Mouse (Mus musculus): Measurements from ENCODE around the gene Eif2ak3. TPM values are rescaled to one million over a fixed set of nuclear protein-coding genes. Genes with fewer than 3 reads are reported as not detected.

The Eif2ak3 gene
- total RNA-seq, 2 experiments from 2014 or later = 4.9 to 5.9 TPM

GRCm38 (mm10) chr6:70903689-70904088 lies 59.4 kb downstream of the Eif2ak3 start:
- no peak for DNase-seq

DNA sequence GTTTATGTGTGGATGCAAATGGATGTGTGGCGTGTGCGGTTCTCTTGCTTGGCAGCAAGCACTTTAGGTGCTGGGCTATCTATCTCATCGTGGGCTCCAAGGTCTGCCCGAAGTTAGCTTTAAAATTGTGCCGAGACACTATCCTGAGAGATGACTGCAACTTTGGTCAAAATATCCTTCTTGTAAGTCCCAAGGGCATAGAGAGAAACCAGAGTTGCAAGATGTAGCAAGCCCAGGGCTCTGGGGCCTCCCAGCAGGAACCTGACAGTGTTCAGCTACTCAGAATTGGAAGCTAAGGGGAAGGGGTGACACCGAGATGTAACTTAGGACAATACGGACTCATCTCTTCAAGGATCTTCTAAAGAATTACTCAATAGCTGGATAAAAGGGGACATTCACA lies 65.3 kb downstream of the Eif2ak3 start:
- no peak for DNase-seq

DNA sequence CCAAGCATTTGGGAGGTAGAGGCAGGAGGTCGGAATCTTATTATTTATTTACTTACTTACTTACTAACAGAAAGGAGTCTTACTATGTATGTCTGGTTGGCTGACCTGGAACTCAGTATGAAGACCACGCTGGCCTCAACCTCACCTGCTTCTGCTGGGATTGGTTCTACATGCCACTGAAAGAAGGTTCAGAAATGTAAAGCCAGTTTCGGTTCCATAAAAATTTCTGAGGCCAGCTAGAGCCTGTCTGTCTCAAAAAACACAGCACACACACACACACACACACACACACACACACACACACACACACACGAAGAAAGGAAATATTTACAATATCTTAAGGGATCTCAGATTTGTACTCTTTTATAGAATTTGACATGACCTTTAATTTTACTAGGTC lies 66.0 kb downstream of the Eif2ak3 start:
- DNase-seq = no peak

- DNase-seq = no peak
Measured at GRCm38 (mm10) chr6:70911668-70912395, 67.5 kb downstream of the Eif2ak3 start.

DNA sequence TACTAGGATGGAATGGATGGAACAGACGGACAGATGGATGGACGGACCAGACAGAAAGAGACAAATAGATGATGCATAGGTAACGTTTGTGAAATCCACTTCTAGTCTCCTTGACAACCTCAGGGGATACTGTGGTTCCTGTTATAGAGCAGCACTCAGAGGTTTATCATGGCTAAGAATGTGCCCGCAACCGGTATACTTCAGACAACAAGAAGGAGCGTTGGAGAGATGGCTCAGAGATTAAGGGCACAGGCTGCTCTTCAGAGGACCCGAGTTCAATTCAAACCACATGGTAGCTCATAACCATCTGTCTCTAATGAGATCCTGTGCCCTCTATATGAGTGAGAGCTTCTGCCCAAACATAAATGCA lies 68.1 kb downstream of the Eif2ak3 start:
- DNase-seq = no peak

- no peak for DNase-seq
Measured at GRCm38 (mm10) chr6:70918827-70919226, 74.5 kb downstream of the Eif2ak3 start, which contains the start of gene Tex37. TSS of gene Tex37 (minus strand) at chr6:70918927.

DNA sequence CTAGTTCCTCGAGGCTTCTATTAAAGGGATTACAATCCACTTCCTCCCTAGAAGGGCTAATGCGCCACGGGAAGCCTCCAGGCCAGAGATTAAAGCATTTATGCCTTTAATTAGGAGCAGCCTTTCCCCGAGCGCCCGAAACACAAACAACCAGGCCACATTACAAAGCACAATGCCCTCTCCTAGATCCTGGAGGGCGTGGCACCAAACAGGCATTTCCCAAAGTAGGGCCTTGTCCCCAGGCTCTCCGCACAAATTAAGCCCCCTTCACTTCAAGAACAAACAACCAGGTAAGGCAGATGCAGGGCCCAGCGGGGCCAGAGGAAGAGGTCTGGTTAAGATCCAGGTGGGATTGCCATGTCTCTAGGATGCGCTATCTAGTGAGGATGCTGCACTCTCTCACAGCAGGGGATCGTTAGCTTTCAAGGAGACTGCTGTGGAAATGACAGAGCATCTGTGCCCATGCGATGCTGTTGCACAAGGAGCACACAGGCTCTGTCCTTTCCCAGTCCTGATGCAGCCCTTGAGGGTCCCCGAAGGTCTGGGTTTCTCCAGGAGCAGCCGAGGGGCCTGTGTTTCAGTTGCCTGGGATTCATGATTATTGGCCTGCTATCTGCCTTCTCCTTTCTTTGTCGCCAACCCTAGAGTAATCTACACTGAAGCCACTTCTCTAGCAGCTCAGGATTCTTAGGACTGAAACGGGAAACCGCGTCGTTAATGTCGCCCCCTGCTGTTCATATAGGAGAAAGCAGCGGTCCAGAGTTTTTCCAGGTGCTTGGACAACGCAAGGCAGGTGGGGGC lies 77.2 kb downstream of the Eif2ak3 start:
- DNase-seq = no peak

DNA sequence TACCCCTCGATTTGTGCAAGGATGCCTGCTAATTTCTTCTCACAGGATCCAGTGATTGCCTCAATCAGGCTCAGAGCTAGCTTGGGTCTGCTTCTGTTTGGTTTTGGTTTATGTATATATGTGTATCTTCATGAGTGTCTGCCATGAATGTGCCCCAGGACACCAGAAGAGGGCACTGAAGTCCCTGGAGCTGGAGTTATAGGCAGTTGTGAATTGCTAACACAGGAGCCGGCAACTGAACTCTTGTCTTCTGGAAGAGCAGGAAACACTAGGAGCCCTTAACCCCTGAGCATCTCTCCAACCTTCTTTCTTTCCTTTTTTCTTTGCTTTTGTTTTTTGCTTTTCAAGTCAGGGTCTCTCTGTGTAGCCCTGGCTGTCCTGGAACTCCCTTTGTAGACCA lies 87.5 kb downstream of the Eif2ak3 start:
- DNase-seq = no peak

GRCm38 (mm10) chr6:70953274-70953673 lies 109.0 kb downstream of the Eif2ak3 start:
- no peak for DNase-seq

DNA sequence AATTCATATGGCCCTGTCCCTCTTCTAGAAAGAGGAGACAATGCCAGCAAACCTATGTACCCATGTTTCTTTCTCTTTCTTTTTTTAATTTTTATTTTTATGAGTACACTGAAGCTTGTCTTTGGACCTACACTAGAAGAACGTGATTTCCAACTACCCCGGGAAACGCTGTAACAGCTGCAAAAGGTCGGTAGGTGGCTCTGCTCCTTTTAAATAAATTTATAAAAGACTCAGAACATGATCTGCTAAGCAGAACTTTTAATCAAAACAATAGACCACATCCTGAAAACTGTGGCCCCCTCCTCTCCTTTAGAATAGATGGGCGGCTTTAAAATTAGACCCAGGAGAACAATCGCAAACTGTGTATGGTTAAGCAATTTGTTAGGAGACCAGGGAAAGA lies 109.7 kb downstream of the Eif2ak3 start:
- no peak for DNase-seq

Other genes with a start within 250 kb of the Eif2ak3 start
- gene Rpia, start 52.3 kb upstream of the Eif2ak3 start, total RNA-seq (2021) = 10 to 100 TPM; 12.5 to 13.6 TPM
- not detected for gene Tex37, start 74.4 kb downstream of the Eif2ak3 start, total RNA-seq (2021)
- gene Foxi3, start 112.0 kb downstream of the Eif2ak3 start, total RNA-seq (2021) = not detected

Measured in gastrocnemius, postnatal 25 days (tissue).